Mouse (Mus musculus) pancreas, adult 10 weeks (tissue): ENCODE data around the gene Dnm2. TPM values are rescaled to one million over a fixed set of nuclear protein-coding genes. Genes with fewer than 3 reads are reported as not detected.

Source experiments
- polyA plus RNA-seq: library from polyadenylated mRNA; stranded (reverse); fragments of 350-450 nt; fragmentation: Illumina TruSeq; extraction: RNeasy Lipid Tissue Mini Kit (QIAGEN cat#74804); gene quantifications from one replicate; pipeline ENCODE4 v1.2.3, GENCODE M21; 2015; ENCODE audit warnings: low read depth, low replicate concordance; ENCODE audit not compliant: insufficient read depth

Gene Dnm2
- 30.4 TPM for polyA plus RNA-seq

DNA sequence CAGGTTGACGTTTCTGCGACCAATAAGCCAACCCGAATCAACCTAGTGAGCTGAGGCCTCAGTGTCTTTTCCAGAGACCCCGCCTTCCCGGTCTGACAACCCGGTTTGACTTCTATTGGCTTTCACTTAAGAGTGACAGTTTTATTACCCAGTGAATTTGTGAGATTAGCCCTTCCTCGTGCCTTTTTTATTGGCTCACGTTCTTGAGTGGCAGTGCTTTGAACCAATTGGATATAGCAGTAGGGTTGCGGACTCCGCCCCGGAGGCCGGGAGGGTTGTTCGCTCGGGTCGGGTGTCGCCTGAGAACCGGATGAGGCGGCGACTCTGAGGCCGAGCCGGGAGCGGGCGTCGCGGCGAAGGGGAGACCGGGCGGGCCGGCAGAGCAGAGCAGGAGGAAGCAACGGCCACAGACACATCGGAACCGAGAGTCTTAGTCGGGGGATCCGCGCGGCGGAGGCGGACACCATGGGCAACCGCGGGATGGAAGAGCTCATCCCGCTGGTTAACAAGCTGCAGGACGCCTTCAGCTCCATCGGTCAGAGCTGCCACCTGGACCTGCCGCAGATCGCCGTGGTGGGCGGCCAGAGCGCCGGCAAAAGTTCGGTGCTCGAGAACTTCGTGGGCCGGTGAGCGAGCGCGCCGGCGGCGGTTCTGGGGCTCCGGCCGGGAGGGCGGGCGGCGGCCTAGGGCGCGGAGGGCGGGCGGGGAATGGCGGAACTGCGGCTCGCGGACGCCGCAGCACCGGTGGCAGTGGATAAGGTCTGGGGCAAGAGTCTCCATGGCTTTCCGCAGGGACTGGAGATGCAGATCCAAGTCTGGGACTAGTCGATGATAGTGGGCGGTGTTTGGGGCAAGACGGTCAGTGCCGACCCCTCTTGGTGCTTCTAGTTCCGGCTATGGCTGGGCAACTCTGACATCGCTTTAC is at the start of gene Dnm2:
Gene Dnm2, plus strand, starts transcription at position 278 of the 925 bp plus-strand sequence.

DNA sequence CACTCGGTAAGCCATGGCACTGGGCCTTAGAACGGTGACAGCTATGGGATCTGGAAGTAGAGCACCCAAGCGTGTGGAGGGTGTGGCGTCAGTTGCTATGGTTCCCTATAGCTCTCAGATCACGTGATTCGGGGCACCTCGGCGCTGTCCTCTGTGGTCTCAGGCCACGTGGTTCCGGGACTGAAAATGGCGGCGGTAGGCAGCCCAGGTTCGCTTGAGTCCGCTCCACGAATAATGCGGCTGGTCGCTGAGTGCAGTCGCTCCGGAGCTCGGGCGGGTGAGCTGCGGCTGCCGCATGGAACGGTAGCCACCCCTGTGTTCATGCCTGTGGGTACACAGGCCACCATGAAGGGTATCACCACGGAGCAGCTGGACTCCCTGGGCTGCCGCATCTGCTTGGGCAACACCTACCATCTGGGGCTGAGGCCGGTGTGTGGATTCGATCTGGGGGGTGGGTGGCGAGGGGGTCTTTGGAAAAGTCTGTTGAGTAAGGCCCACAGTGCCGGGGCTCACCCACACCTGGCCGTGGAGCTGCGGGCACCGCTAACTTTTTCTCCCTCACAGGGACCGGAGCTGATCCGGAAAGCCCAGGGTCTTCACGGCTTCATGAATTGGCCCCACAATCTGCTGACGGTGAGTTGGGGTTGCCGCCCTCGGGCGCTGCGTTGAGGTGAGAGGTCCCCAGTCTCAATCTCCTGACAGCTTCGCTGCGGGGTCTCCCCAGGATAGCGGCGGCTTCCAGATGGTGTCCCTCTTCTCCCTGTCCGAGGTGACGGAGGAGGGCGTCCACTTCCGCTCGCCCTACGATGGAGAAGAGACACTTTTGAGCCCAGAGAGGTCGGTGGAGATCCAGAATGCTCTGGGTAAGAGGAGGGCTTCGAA is 12.8 kb upstream of the Dnm2 start, which contains the start of gene Qtrt1:
Gene Qtrt1, plus strand, starts transcription at position 169 of the 882 bp plus-strand sequence.

DNA sequence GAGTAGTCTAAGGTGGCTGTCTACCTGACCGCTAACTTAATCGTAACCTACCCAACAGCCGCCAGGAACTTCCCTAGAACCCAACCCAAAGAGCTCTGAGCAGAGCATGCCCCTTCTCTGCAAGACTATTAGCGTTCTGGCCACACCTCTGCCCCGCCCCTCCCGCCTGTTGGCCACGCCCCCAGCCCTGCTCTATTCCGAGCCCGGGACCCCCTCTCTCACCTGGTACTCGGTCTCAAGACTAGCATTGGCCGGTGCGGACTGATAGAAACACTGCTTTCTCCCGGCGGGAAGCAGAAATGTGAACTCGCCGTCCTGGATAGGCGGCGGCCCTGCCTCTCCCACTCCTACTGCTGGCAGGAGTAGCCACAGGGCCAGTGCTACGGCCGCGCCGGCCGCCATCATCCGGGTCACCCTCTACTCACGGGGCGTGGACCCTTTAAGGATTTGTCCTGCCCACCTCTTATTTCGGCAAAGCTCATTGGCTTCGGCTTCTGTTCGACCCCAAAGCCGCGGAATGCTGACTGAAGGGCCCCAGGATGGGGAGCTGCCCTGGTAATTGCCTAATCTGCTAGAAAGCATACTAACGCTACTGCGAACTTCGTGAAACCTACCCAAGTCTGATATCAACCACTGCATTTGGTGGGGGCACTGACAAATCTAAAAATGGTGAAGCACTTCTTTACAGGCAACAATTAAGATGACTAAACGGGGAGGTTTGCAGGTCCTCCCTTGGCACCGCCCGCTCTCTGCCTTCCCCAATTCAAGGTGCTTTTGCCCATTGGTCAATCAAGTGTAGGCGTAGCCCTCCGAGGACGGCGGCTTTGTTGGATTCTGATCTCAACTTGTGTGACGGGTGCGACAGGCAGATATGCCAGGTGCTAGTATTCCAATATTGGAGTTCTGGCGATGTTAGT is 85.3 kb downstream of the Dnm2 start, which contains the start of gene Tmed1:
Gene Tmed1, minus strand, starts transcription at position 481 of the 917 bp plus-strand sequence.

DNA sequence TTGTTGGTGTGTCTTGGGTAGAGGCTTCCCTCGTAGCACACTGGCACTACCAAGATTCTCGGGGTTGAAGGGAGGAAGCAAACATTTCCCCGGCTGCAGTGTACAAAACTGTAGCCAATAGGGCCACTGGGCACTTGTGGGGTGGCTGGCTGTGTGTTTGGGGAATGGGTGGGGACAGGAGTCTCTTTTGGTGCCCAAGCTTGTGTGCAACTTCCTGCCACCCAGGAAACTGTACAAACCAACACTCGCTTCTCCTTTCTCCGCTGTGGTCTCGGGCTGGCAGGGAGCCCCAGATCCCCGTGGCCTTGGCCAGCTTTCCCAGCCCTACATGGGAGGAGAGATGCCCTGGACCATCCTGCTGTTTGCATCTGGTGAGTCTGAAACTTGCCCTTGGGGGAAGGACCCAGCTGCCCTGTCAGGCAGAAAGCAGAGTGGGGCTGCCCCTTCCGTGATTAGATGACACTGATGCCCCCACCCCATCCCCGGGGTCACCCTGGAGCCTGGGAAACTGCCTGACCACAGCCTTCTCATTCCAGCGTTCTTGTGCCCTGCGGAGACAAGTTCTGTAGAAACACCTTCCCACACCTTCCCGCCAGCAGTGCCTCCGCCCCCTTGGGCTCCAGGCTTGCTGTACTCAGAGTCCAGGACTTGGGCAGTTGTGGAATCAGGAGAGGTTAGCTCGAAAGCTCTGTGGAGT is 101.4 kb downstream of the Dnm2 start, which contains the start of gene AB124611:
Gene AB124611, plus strand, starts transcription at position 240 of the 697 bp plus-strand sequence.

DNA sequence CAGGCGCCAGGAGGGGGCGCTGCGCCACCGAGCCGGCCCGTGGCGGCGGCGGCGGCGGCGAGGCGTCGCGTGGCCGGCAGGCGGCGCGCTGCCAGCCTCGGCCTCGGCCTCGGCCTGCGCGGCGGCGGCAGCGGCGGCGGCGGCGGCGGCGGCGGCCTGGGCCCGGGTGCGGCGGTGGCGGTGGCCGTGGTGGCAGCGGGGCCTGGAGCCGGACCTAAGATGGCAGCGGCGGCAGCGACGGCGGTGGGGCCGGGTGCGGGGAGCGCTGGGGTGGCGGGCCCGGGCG is 122.0 kb downstream of the Dnm2 start, which contains the start of gene Carm1:
Gene Carm1, plus strand, starts transcription at position 106 of the 286 bp plus-strand sequence.

Other genes with a start within 250 kb of the Dnm2 start
- 10.2 TPM for gene Keap1, start 185.5 kb upstream of the Dnm2 start, polyA plus RNA-seq
- gene S1pr5, start 176.5 kb upstream of the Dnm2 start, polyA plus RNA-seq: not detected
- gene Atg4d, start 159.6 kb upstream of the Dnm2 start, polyA plus RNA-seq: 5.9 TPM
- 14.5 TPM for gene Kri1, start 136.9 kb upstream of the Dnm2 start, polyA plus RNA-seq
- 5.5 TPM for gene Cdkn2d, start 133.5 kb upstream of the Dnm2 start, polyA plus RNA-seq
- 11.4 TPM for gene Ap1m2, start 112.6 kb upstream of the Dnm2 start, polyA plus RNA-seq
- gene Slc44a2, start 104.2 kb upstream of the Dnm2 start, polyA plus RNA-seq: 16.7 TPM
- 18.0 TPM for gene Ilf3, start 57.0 kb upstream of the Dnm2 start, polyA plus RNA-seq
- gene Qtrt1, start 13.1 kb upstream of the Dnm2 start, polyA plus RNA-seq: 58.6 TPM
- 4.5 TPM for gene Tmed1, start 85.3 kb downstream of the Dnm2 start, polyA plus RNA-seq
- 1.3 TPM for gene AB124611, start 101.3 kb downstream of the Dnm2 start, polyA plus RNA-seq
- 14.4 TPM for gene Carm1, start 122.0 kb downstream of the Dnm2 start, polyA plus RNA-seq
- gene Timm29, start 167.8 kb downstream of the Dnm2 start, polyA plus RNA-seq: 7.4 TPM
- gene Yipf2, start 167.9 kb downstream of the Dnm2 start, polyA plus RNA-seq: 14.0 TPM
- 8.6 TPM for gene Smarca4, start 191.3 kb downstream of the Dnm2 start, polyA plus RNA-seq